Mouse (Mus musculus) C2C12 (cell line): ENCODE data around the gene 2900011O08Rik.
"Not testable (repeated sequence)": the region's sequence is repeated elsewhere in the genome, so short reads cannot be mapped to it uniquely, and the experiment has no call there.

Source experiments
- CEBPB ChIP-seq: IDR thresholded peaks from one replicate; pipeline ENCODE4 v1.6.1; 2011; ENCODE audit warnings: low read depth, mild to moderate bottlenecking, control low read depth, moderate library complexity
- CTCF ChIP-seq: IDR thresholded peaks from one replicate; pipeline ENCODE4 v1.5.1; 2011; ENCODE audit not compliant: control insufficient read depth, insufficient read depth, insufficient read length
- MAX ChIP-seq: IDR thresholded peaks from one replicate; pipeline ENCODE4 v1.6.1; 2011; ENCODE audit warnings: mild to moderate bottlenecking, control low read depth
- USF1 ChIP-seq: IDR thresholded peaks from one replicate; pipeline ENCODE4 v1.6.1; 2011; ENCODE audit warnings: low read depth, mild to moderate bottlenecking, control low read depth, moderate library complexity

GRCm38 (mm10) chr16:13981726-13982125 lies 4.7 kb upstream of the 2900011O08Rik start:
- TF ChIP-seq CTCF, CEBPB, USF1, MAX: not testable (repeated sequence)
